Comparison of ENCODE assay signal across 8 mouse cellular contexts in the genomic region with DNA sequence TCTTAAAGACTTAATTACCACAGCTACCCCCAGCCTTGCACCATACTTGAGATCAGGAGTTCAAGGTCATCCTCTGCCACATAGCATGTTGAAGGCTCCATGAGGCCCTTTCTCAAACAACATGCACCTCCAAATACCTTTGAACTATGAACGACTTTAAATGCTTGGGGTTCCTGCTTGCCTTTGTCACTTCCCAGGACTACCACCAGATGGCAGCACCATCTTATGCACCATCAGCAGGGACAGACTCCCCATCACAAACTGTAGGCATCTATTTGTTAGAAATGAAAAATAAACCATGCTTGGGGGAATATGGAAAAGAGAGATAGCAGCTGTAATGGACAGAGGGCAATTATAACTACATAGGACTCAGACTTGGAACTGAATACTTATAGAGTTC. TPM values are rescaled to one million over a fixed set of nuclear protein-coding genes. Genes with fewer than 3 reads are reported as not detected.
DNase-seq lines count a peak whose midpoint lies in the region; ATAC-seq lines count a peak whose summit lies in the region.

No protein-coding gene starts in this region.

- H3K4me2 ChIP-seq in kidney, embryonic 16.5 days (replicated peaks; ENCODE audit: low read depth, low read length), result no peak overlapping the region
- H3K4me2 ChIP-seq in neural tube, embryonic 11.5 days (ENCODE audit: low read depth), result no peak overlapping the region

- H3K27me3 ChIP-seq in kidney, embryonic 16.5 days (ENCODE audit: insufficient read depth, low read length), result no peaks in the 10 kb centered on the region
- no peaks in the 10 kb centered on the region for H3K27me3 ChIP-seq in neural tube, embryonic 11.5 days (ENCODE audit: control insufficient read depth, insufficient read depth, low read length)

- H3K36me3 ChIP-seq in kidney, embryonic 16.5 days (ENCODE audit: insufficient read depth, low read length), result no peaks in the 10 kb centered on the region
- no peaks in the 10 kb centered on the region for H3K36me3 ChIP-seq in neural tube, embryonic 11.5 days (ENCODE audit: control insufficient read depth, insufficient read depth, low read length)

- H3K4me3 ChIP-seq in kidney, embryonic 16.5 days (ENCODE audit: low read length), result no peak overlapping the region
- no peak overlapping the region for H3K4me3 ChIP-seq in neural tube, embryonic 11.5 days (ENCODE audit: low read depth, low read length)

- DNase-seq in kidney, adult 18-20 months, result peak; percentile 66
- DNase-seq in adrenal gland, postnatal 10 days, result peak; percentile 75
- peak; percentile 63 for DNase-seq in embryo, embryonic 9.5 days (ENCODE audit: extremely low spot score)
- DNase-seq in heart, postnatal 4 days, result peak; percentile 76
- peak; percentile 68 to 80 for DNase-seq in left cerebral cortex, postnatal 14 days (ENCODE audit: low spot score in 2 of 2)
- DNase-seq in neural tube, embryonic 11.5 days (ENCODE audit: low spot score), result peak; percentile 62
- DNase-seq in thymus, postnatal 0 days (ENCODE audit: low spot score), result peak; percentile 82

- H3K9me3 ChIP-seq in kidney, embryonic 16.5 days (ENCODE audit: low read length), result no peaks in the 10 kb centered on the region
- no peaks in the 10 kb centered on the region for H3K9me3 ChIP-seq in neural tube, embryonic 11.5 days (ENCODE audit: control insufficient read depth, low read length)

- H3K4me1 ChIP-seq in kidney, embryonic 16.5 days (ENCODE audit: insufficient read depth, low read length), result no peaks in the 10 kb centered on the region
- no peaks in the 10 kb centered on the region for H3K4me1 ChIP-seq in neural tube, embryonic 11.5 days (ENCODE audit: control insufficient read depth, insufficient read depth, low read length)

- intact Hi-C loops in left cerebral cortex, postnatal 14 days (cut with DNase I), result loop anchor here (1.0 kb wide), 2 partner anchors 142 to 152 kb away; no protein-coding TSS in a partner anchor

- H3K27ac ChIP-seq in kidney, embryonic 16.5 days (ENCODE audit: low read length), result no peak overlapping the region
- H3K27ac ChIP-seq in neural tube, embryonic 11.5 days (ENCODE audit: low read depth, low read length), result no peak overlapping the region

- H3K9ac ChIP-seq in kidney, embryonic 16.5 days (replicated peaks; ENCODE audit: low read length), result no peak overlapping the region
- no peak overlapping the region for H3K9ac ChIP-seq in neural tube, embryonic 11.5 days (ENCODE audit: low read length)

- ATAC-seq in kidney, embryonic 16.5 days (ENCODE audit: low FRiP score, low TSS enrichment), result no peak
- ATAC-seq in neural tube, embryonic 11.5 days (ENCODE audit: insufficient read depth, low FRiP score, low TSS enrichment), result no peak

- WGBS in kidney, embryonic 16.5 days, result 0% methylated on average over 1 of the region's 1 CpGs
- 7% methylated on average over 1 of the region's 1 CpGs for WGBS in neural tube, embryonic 11.5 days

RNA-seq across cellular contexts. Expression of a gene that starts 51.9 kb away (rescaled TPM):
- 11.9 and 12.1 TPM in 2 replicates for polyA plus RNA-seq in kidney, embryonic 16.5 days (2015; fragmentation: Nextera tagmentation; extraction: Ambion mirVana)
- total RNA-seq in adrenal gland, postnatal 10 days (2021), result 10 to 100 TPM in 1 of 2 experiments, 1 to 10 TPM in 1; 9.1 to 10.2 TPM
- 1 to 10 TPM; 1.9 to 2.9 TPM for total RNA-seq in heart, postnatal 4 days (2021)
- total RNA-seq in left cerebral cortex, postnatal 14 days (2021), result 10 to 100 TPM; 61.0 to 62.1 TPM
- polyA plus RNA-seq in neural tube, embryonic 11.5 days (2014; fragmentation: Nextera tagmentation; extraction: Ambion mirVana), result 25.0 and 33.8 TPM in 2 replicates
- 4.1 and 5.5 TPM in 2 replicates for polyA plus RNA-seq in thymus, postnatal 0 days (2015; fragmentation: Nextera tagmentation; extraction: Ambion mirVana)

Comparison
In these comparisons a context has a peak if more than half of its experiments do, and no peak if none do; other contexts are left out.
1. RNA of a gene that starts 51.9 kb away (total RNA-seq): 61.0 to 62.1 TPM in left cerebral cortex, postnatal 14 days; 9.1 to 10.2 TPM in adrenal gland, postnatal 10 days and 1.9 to 2.9 TPM in heart, postnatal 4 days; every median in the first group is over 4 times any median in the second.
2. Peak in every context shown above with its lines, with median percentiles within 50 percentile points of each other: DNase-seq.